Mouse (Mus musculus): ENCODE measurements around the gene Npw. TPM values are rescaled to one million over a fixed set of nuclear protein-coding genes. Genes with fewer than 3 reads are reported as not detected.

Npw gene
- polyA plus RNA-seq, 1 experiment from 2014 or later: not detected

DNA sequence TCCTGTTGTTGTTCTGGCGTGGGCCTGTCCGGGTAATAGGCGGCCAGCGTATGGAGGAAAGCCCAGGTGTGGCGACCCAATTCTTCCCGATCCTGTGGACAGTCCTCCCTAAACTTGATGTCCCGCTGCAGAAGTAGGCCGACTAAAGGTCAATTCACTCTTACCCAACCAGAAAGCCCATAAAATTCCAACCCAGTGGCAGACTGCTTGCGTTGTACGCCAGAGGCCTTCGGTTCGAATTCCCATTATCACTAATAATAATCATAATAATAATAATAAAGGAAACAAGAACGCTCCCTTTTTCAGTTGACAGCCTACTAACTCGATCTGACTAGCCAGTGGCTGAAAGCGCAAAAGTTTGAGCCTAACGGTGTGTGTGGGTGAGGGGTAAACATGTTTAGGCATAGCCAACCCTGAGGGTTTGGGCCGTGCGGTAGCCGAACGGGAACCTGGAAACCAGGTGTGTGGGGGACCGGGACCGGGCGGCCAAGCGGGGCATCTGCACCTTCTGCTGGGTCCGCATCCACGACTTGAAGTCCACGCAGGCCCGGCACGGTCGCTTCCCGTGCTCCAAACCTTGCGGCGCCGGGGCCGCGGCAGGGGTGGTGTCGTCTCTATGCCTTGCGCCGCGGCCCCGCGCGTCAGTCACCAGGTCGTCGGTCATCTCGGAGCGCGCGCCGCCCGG, 37.2 kb upstream of the Npw start:
- ATAC-seq: peak; percentile 17
- in situ Hi-C loops (cut with MboI; ENCODE audit: low pct_unique_long_range_greater_than_20kb): no loop called here

DNA sequence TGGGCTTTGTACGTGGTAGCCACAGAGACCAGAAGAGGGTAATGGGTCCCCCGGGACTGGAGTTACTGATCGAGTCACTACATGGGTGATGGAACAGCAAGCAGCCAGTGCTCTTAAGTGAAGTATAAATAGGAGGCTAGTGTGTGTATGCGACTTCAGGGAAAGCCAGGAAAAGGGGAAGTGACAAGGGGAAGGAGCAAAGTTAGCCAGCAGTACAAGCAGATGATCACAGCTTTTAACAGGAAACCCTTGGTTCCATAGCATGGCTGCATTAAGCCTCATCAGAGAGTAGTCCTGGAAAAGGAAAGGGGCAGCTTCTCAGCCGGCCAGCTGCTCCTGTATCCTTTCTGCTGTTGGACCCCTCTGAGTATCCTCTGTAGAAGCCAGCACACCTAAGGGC, 34.1 kb upstream of the Npw start:
- TF ChIP-seq CTCF (IDR thresholded peaks at IDR 0.05): no peak
- ChIA-PET POLR2A (no interaction called here), CTCF (no interaction called here)
- DNase-seq (ENCODE audit: low read depth, low spot score) (no peak), ATAC-seq (no peak)
- no peaks in the 10 kb centered on the region for H3K27me3 ChIP-seq
- in situ Hi-C loops (cut with MboI; ENCODE audit: low pct_unique_long_range_greater_than_20kb): no loop called here

More for the DNA sequence above, 37.2 kb upstream of the Npw start:
- TF ChIP-seq CTCF (IDR thresholded peaks at IDR 0.05): no peak
- H3K27me3 ChIP-seq: no peaks in the 10 kb centered on the region
- ChIA-PET CTCF (no interaction called here), POLR2A (no interaction called here)
- DNase-seq (ENCODE audit: low read depth, low spot score): no peak

DNA sequence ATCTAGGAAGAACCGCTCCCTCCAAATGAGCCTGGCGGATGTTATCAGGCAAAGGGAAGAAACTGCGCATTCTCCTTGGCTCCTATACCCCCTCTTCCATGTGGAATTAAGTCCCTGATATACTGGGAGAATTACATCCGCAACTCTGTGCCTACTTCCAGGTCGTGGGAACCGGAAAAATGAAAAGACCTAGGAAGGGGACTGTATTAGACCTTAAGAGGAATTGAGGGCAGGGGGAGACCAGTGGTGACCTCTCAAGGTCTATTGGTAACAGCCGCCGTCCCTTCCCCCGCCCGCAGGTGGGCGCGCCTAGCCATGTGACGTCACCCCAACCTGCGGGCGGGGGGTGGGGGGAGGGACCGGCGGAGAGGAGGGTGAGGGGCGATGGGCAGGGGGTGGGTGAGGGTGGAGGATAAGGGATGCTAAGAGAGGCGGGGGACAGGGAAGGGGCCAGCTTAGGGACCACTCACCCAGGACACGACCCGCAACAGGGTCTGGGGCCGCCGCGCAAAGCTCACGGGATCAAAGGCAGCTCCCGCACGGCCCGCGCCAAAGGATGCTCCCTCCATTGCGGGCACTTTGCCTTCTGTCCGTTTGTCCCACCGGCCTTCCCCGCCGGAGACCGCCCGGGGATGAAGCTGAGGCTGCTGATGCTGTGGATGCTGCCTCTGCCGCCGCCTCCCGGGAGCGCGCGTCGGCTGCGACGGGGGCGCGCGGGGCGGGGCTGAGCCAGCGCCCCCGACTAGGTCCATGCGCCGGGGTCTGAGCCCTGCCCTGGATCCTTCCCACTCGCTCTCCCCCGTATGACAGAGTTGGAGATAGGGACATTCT, 31.2 kb upstream of the Npw start, which contains the start of gene Syngr3:
Syngr3 (minus strand) TSS at position 705 of the 831 bp plus-strand sequence.
- ChIA-PET POLR2A (interaction anchor here (2.0 kb wide), 1 partner anchor 19 kb away, joined by 7 read pairs; no protein-coding TSS in a partner anchor), CTCF (interaction anchor here (1.0 to 1.2 kb wide), 2 partner anchors 20 to 35 kb away, joined by 3 to 5 read pairs; partner anchors contain the start of genes Ndufb10 and Zfp598)
- ATAC-seq (peak; percentile 20), DNase-seq (ENCODE audit: low read depth, low spot score) (no peak)
- no peak for TF ChIP-seq CTCF (IDR thresholded peaks at IDR 0.05)
- no peaks in the 10 kb centered on the region for H3K27me3 ChIP-seq
- in situ Hi-C loops (cut with MboI; ENCODE audit: low pct_unique_long_range_greater_than_20kb): no loop called here

DNA sequence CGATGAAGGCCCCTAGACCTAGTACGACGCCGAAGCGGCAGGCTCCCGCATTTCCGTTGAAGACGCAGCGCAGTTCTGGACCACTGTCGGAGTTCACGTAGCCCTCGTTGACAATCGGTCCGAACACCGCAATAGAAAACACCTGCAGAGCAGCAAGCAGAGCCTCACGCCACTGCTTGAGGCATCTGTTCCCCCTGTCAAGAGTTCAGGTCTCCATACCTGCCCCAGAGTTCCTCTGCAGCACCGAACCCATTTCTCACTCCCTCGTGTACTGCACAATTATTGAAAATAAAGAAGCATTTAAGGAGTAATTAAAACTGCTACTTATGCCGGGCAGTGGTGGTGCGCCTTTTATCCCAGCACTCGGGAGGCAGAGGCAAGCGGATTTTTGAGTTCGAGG, 29.3 kb upstream of the Npw start:
- no peak for TF ChIP-seq CTCF (IDR thresholded peaks at IDR 0.05)
- H3K27me3 ChIP-seq: no peaks in the 10 kb centered on the region
- in situ Hi-C loops (cut with MboI; ENCODE audit: low pct_unique_long_range_greater_than_20kb): no loop called here
- ChIA-PET POLR2A (no interaction called here), CTCF (no interaction called here)
- DNase-seq (ENCODE audit: low read depth, low spot score) (no peak), ATAC-seq (no peak)

DNA sequence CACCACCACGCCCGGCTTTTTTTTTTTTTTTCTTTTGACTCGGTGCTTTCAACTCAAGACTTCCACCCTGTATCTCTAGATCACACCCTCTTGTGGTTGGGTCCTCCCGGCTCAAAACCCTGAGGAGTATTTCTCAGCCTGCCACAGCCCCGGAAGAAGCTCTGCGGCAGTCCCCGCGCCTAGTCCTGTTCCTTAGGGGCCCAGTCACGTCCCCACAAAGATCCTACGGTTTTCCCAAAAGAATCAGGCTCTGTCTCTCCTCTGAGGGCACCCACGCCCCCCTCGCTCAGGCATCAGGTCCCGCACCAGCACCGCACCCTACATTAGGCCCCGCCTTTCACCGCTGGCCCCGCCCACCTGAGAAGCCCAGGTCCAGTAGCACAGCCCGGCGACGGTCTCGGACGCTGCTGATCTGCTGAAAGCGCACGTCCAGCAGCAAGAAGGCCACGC, 28.9 kb upstream of the Npw start:
- H3K27me3 ChIP-seq: no peaks in the 10 kb centered on the region
- POLR2A ChIA-PET: no interaction called here
- TF ChIP-seq CTCF (IDR thresholded peaks at IDR 0.05): no peak
- DNase-seq (ENCODE audit: low read depth, low spot score) (no peak), ATAC-seq (no peak)
- in situ Hi-C loops (cut with MboI; ENCODE audit: low pct_unique_long_range_greater_than_20kb): no loop called here
- CTCF ChIA-PET: interaction anchor here (0.8 kb wide), 1 partner anchor 13 kb away, joined by 4 read pairs; no protein-coding TSS in a partner anchor

DNA sequence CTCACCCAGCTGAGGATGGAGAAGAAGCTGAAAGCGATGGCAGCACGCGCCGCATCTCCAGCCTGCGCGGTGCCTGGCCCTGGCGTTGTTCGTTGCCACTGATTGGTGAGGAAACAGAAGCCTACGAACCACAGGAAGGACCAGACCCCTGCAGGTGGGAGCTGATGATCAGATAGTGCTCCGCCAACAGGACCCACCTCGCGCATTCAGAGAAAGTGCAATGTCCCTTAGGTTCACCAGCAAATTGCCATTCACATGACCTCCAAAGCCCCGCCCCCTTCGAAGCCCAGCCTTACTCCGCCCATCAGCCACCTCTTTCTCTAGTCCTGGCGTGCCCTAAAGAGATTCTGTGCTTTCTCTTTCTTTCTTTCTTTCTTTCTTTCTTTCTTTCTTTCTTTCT, 28.3 kb upstream of the Npw start:
- TF ChIP-seq CTCF (IDR thresholded peaks at IDR 0.05): no peak
- ATAC-seq: no peak
- no peak for DNase-seq (ENCODE audit: low read depth, low spot score)
- in situ Hi-C loops (cut with MboI; ENCODE audit: low pct_unique_long_range_greater_than_20kb): no loop called here
- no peaks in the 10 kb centered on the region for H3K27me3 ChIP-seq
- CTCF ChIA-PET: interaction anchor here (0.8 kb wide), 1 partner anchor 12 kb away, joined by 4 read pairs; no protein-coding TSS in a partner anchor
- POLR2A ChIA-PET: interaction anchor here (1.7 kb wide), 1 partner anchor 17 kb away, joined by 4 read pairs; the partner anchor contains the start of gene Zfp598

DNA sequence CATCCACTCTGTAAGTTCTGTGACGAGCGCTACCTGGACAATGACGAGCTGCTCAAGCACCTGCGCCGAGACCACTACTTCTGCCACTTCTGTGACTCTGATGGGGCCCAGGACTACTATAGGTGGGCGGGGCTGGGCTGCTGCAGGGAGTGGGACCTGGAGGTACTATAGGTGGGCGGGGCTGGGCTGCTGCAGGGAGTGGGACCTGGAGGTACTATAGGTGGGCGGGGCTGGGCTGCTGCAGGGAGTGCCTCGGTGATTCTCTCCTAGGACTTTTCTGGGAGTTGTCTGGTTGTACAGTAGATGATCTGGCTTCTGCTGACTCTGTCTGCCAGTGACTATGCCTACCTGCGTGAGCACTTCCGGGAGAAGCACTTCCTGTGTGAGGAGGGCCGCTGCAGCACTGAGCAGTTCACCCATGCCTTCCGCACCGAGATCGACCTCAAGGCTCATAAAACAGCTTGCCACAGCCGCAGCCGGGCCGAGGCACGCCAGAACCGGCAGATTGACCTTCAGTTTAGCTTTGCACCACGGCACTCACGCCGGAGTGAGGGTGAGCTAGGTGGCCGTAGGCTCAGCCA, 19.3 kb upstream of the Npw start:
- ChIA-PET CTCF (interaction anchor here (0.6 kb wide), 1 partner anchor 9 kb away, joined by 3 read pairs; the partner anchor contains the start of gene Zfp598), POLR2A (no interaction called here)
- in situ Hi-C loops (cut with MboI; ENCODE audit: low pct_unique_long_range_greater_than_20kb): no loop called here
- TF ChIP-seq CTCF (IDR thresholded peaks at IDR 0.05): no peak
- no peaks in the 10 kb centered on the region for H3K27me3 ChIP-seq
- DNase-seq (ENCODE audit: low read depth, low spot score): no peak
- ATAC-seq: no peak

DNA sequence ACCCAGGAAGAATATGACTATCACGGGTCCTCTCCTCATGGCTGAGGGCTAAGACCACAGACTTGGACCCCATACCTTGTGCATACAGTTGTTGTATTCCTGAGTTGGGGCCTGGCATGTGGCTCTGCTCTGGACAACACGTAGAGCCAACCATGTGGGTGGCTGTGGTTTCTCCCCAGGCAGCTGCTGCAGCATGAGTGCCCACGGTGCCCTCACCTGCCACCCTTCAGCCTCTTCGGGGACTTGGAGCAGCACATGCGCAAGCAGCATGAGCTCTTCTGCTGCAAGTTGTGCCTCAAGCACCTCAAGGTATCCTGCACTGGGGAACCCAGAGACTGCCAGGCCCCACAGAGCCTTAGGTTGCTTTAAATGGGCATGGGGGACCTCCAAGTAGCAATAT, 18.6 kb upstream of the Npw start:
- H3K27me3 ChIP-seq: no peaks in the 10 kb centered on the region
- no peak for ATAC-seq
- no peak for TF ChIP-seq CTCF (IDR thresholded peaks at IDR 0.05)
- no peak for DNase-seq (ENCODE audit: low read depth, low spot score)
- in situ Hi-C loops (cut with MboI; ENCODE audit: low pct_unique_long_range_greater_than_20kb): no loop called here
- POLR2A ChIA-PET: no interaction called here
- CTCF ChIA-PET: interaction anchor here (1.1 to 1.2 kb wide), 2 partner anchors 10 to 26 kb away, joined by 3 to 4 read pairs; no protein-coding TSS in a partner anchor

DNA sequence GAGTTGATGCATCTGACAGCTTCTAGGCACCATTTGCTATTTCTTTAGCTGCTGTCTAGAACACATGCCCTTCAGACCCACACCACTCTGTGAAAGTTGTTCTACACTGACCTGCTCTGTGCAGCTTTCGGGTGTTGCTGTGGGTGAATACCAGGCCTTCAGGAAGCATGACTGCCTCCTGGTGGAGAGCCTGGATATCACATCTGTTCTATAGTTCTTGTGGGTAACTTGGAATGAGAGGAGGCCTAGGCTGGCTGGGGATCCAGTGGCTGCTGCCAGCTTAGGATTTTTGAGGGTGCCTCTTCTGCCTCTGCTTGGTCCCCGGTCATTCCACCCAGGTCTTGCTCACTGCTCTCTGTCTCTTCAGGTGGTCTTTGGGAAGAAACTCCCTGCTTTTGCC, 17.9 kb upstream of the Npw start:
- ATAC-seq: no peak
- POLR2A ChIA-PET: no interaction called here
- no peak for TF ChIP-seq CTCF (IDR thresholded peaks at IDR 0.05)
- DNase-seq (ENCODE audit: low read depth, low spot score): no peak
- no peaks in the 10 kb centered on the region for H3K27me3 ChIP-seq
- in situ Hi-C loops (cut with MboI; ENCODE audit: low pct_unique_long_range_greater_than_20kb): no loop called here
- CTCF ChIA-PET: interaction anchor here (1.1 to 1.2 kb wide), 2 partner anchors 9 to 25 kb away, joined by 3 to 4 read pairs; no protein-coding TSS in a partner anchor

DNA sequence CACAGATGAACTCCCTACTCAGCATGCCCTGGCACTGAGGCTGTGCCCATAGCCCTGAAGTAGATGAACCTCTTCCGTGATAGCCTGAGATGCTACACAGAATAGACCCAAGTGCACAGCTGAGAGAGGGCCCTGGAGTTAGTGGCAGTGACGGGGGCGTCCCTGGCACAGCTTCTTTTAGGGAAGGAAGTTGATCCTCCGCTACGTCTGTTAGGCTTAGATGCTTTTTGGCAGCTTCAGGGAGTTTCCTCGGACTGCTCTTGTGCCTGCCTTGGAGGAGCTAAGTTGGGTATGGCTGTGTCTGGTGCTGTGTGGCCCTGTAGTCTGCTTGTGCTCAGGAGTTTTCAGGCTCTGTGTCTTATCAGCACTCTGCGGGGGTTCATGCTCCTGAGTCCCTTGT, 16.0 kb upstream of the Npw start:
- in situ Hi-C loops (cut with MboI; ENCODE audit: low pct_unique_long_range_greater_than_20kb): no loop called here
- TF ChIP-seq CTCF (IDR thresholded peaks at IDR 0.05): no peak
- ChIA-PET CTCF (interaction anchor here (1.0 kb wide), 1 partner anchor 12 kb away, joined by 4 read pairs; no protein-coding TSS in a partner anchor), POLR2A (no interaction called here)
- no peak for DNase-seq (ENCODE audit: low read depth, low spot score)
- no peak for ATAC-seq
- H3K27me3 ChIP-seq: no peaks in the 10 kb centered on the region
